Mouse (Mus musculus): ENCODE results near the gene Pef1. TPM values are rescaled to one million over a fixed set of nuclear protein-coding genes. Genes with fewer than 3 reads are reported as not detected.
A peak's percentile ranks its signal among the peaks of the same experiment; 100 is the strongest.

Gene Pef1
- polyA plus RNA-seq, 1 experiment from 2014 or later, result 53.6 TPM

- H3K4me3 ChIP-seq, result no peak overlapping the region
- H3K9me3 ChIP-seq, result no peaks in the 10 kb centered on the region
- no peak overlapping the region for H3K4me2 ChIP-seq
- WGBS, result 78% methylated on average over 5 of the region's 5 CpGs
- peak overlapping the region; percentile 56 for H3K27ac ChIP-seq (replicated peaks)
- peaks cover 8% of the 10 kb centered on the region; the same call in 1 of the 2 replicates for H3K27me3 ChIP-seq (replicated peaks)
- H3K36me3 ChIP-seq, result no peaks in the 10 kb centered on the region
- H3K9ac ChIP-seq, result no peak overlapping the region
- no peak for ATAC-seq (ENCODE audit: extremely low read depth, insufficient number of reproducible peaks, low FRiP score, low TSS enrichment)
- H3K4me1 ChIP-seq, result peaks cover 70% of the 10 kb centered on the region
Observed at GRCm38 (mm10) chr4:130176156-130176720, 73.9 kb downstream of the Pef1 start.

GRCm38 (mm10) chr4:130177087-130177486 is 74.7 kb downstream of the Pef1 start:
- no peak for ATAC-seq (ENCODE audit: extremely low read depth, insufficient number of reproducible peaks, low FRiP score, low TSS enrichment)
- no peak overlapping the region for H3K4me3 ChIP-seq
- WGBS, result 26% methylated on average over 4 of the region's 4 CpGs
- peak overlapping the region; percentile 55 for H3K27ac ChIP-seq (replicated peaks)
- H3K4me1 ChIP-seq, result peaks cover 70% of the 10 kb centered on the region
- no peak overlapping the region for H3K4me2 ChIP-seq
- H3K36me3 ChIP-seq, result no peaks in the 10 kb centered on the region
- H3K9ac ChIP-seq, result peak overlapping the region; percentile 56
- peaks cover 8% of the 10 kb centered on the region; the same call in 1 of the 2 replicates for H3K27me3 ChIP-seq (replicated peaks)
- H3K9me3 ChIP-seq, result no peaks in the 10 kb centered on the region

- no peak overlapping the region for H3K4me3 ChIP-seq
- no peak for ATAC-seq (ENCODE audit: extremely low read depth, insufficient number of reproducible peaks, low FRiP score, low TSS enrichment)
- peak overlapping the region; percentile 55 for H3K27ac ChIP-seq (replicated peaks)
- H3K9me3 ChIP-seq, result no peaks in the 10 kb centered on the region
- WGBS, result 46% methylated on average over 7 of the region's 7 CpGs
- H3K4me2 ChIP-seq, result no peak overlapping the region
- peak overlapping the region; percentile 45; the same call in 1 of the 2 replicates for H3K9ac ChIP-seq
- H3K36me3 ChIP-seq, result no peaks in the 10 kb centered on the region
- peaks cover 8% of the 10 kb centered on the region; the same call in 1 of the 2 replicates for H3K27me3 ChIP-seq (replicated peaks)
- peaks cover 69% of the 10 kb centered on the region for H3K4me1 ChIP-seq
Observed at GRCm38 (mm10) chr4:130177536-130177935, 75.2 kb downstream of the Pef1 start.

Other genes starting within 250 kb of the Pef1 start
- gene Spocd1, start 173.3 kb upstream of the Pef1 start, polyA plus RNA-seq (2015; fragmentation: Nextera tagmentation; extraction: Ambion mirVana), result 0.19 and 0.34 TPM in 2 replicates
- gene Adgrb2, start 117.7 kb upstream of the Pef1 start, polyA plus RNA-seq (2015; fragmentation: Nextera tagmentation; extraction: Ambion mirVana), result 1.4 and 1.6 TPM in 2 replicates
- gene Col16a1, start 54.7 kb upstream of the Pef1 start, polyA plus RNA-seq (2015; fragmentation: Nextera tagmentation; extraction: Ambion mirVana), result 26.9 and 30.4 TPM in 2 replicates
- 0.32 TPM in 1 of 2 replicates, not detected in the other for gene Hcrtr1, start 36.8 kb downstream of the Pef1 start, polyA plus RNA-seq (2015; fragmentation: Nextera tagmentation; extraction: Ambion mirVana)
- gene Tinagl1, start 72.6 kb downstream of the Pef1 start, polyA plus RNA-seq (2015; fragmentation: Nextera tagmentation; extraction: Ambion mirVana), result 47.4 and 53.0 TPM in 2 replicates
- not detected in 2 replicates for gene Gm853, start 119.8 kb downstream of the Pef1 start, polyA plus RNA-seq (2015; fragmentation: Nextera tagmentation; extraction: Ambion mirVana)
- 10.9 and 11.3 TPM in 2 replicates for gene Serinc2, start 176.6 kb downstream of the Pef1 start, polyA plus RNA-seq (2015; fragmentation: Nextera tagmentation; extraction: Ambion mirVana)
- gene Fabp3, start 206.0 kb downstream of the Pef1 start, polyA plus RNA-seq (2015; fragmentation: Nextera tagmentation; extraction: Ambion mirVana), result 961 and 1,090 TPM in 2 replicates
- gene Gm10570, start 206.1 kb downstream of the Pef1 start, polyA plus RNA-seq (2015; fragmentation: Nextera tagmentation; extraction: Ambion mirVana), result 0.75 and 1.2 TPM in 2 replicates

Data from heart, embryonic 13.5 days (tissue).